Mouse (Mus musculus) spleen, adult 2 months (tissue): ENCODE data around the gene Dpysl5.

Experiments
- CTCF ChIP-seq: fragments of 200-500 bp; IDR thresholded peaks from 2 replicates; pipeline ENCODE4 v1.5.1; 2011; ENCODE audit warnings: mild to moderate bottlenecking, inconsistent platforms; ENCODE audit not compliant: insufficient read depth, insufficient read length, insufficient replicate concordance; ENCODE audit errors: extremely low read depth
- POLR2A ChIP-seq: fragments of 200-500 bp; IDR thresholded peaks from 2 replicates; pipeline ENCODE4 v1.6.1; 2011; ENCODE audit warnings: low read depth, low read length, inconsistent platforms

GRCm38 (mm10) chr5:30798965-30799364 lies 87.6 kb downstream of the Dpysl5 start:
- TF ChIP-seq CTCF (no peak), POLR2A (no peak)
